Mouse (Mus musculus): ENCODE data around the gene Frrs1.

Frrs1 gene

DNA sequence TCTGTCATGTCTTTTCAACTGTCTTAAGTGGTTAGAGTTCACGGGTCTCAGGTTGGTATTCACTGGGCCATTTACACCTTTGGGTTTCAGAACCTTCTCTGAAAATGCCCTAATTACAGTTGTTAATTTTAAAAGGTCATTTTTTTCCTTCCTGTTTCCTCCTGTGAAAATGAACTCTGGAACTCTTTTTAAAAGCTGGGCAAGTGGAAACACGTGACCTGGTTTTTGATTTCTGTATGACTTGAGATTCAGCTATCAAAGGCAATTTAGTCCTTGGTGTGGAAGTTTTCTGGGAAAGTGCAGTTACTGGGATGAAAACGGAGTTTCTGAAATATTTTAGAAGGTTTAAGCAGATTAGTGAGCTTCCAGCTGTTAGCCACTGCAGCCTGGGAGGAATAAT is 11.1 kb downstream of the Frrs1 start:
- TF ChIP-seq POU5F1 (IDR thresholded peaks at IDR 0.05; ENCODE audit: borderline replicate concordance, low read length) (no peak), CTCF (conservative IDR thresholded peaks at IDR 0.05; ENCODE audit: low read length) (no peak), NANOG (IDR thresholded peaks at IDR 0.05; ENCODE audit: borderline replicate concordance, low read length) (no peak)

DNA sequence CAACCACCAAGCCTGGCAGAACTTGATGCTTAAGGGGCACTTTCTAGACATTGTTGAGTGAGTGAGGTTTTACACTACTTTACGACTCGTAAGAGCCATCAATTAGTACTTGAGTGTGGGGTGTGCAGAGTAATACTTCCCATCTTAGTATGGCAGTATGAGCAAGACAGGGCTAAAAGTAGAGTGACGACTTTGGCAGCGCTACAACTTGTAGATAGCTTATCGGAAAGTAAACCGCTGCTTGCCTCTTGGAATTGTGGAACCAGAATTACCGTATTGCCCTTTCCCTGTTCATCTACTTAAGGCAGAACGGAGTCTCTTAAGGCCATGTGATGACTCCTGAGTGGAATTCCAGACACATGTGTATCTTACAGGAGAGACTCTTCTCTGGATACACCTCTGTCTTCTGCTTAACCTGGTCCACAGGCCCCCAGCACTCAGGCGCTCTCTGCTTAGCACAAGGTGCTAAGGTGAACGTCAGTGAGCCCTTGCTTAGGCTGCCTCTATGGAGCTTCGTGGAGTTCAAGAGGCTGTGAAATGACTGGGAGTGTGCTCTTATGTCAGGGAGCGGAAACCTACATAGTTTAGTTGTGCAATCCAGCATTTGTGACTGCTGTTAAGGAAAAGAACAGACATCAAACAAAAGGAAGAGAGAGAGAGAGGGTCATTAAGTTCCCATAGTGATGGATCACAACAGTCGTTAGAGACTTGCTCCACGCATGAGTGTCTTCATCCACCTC is 23.1 kb downstream of the Frrs1 start:
- Histone ChIP-seq H3K36me3 (ENCODE audit: insufficient read depth, low read length) (peaks cover 96% of the 10 kb centered on the region), H3K9me3 (ENCODE audit: low read length) (no peaks in the 10 kb centered on the region), H3K4me1 (replicated peaks; ENCODE audit: low read depth, low read length) (no peaks in the 10 kb centered on the region), H3K27me3 (ENCODE audit: insufficient read depth, low read length) (no peaks in the 10 kb centered on the region), H3K4me3 (replicated peaks; ENCODE audit: low read length) (no peak overlapping the region)
- TF ChIP-seq POU5F1 (IDR thresholded peaks at IDR 0.05; ENCODE audit: borderline replicate concordance, low read length) = no peak
- TF ChIP-seq CTCF (conservative IDR thresholded peaks at IDR 0.05; ENCODE audit: low read length) = no peak
- no peak for TF ChIP-seq NANOG (IDR thresholded peaks at IDR 0.05; ENCODE audit: borderline replicate concordance, low read length)

More for the DNA sequence above, 11.1 kb downstream of the Frrs1 start:
- Histone ChIP-seq H3K4me1 (replicated peaks; ENCODE audit: low read depth, low read length) (peaks cover 17% of the 10 kb centered on the region), H3K27me3 (ENCODE audit: insufficient read depth, low read length) (no peaks in the 10 kb centered on the region), H3K36me3 (ENCODE audit: insufficient read depth, low read length) (peaks cover 65% of the 10 kb centered on the region), H3K4me3 (replicated peaks; ENCODE audit: low read length) (no peak overlapping the region; the same call in 1 of the 2 replicates), H3K9me3 (ENCODE audit: low read length) (no peaks in the 10 kb centered on the region; the same call in 1 of the 2 replicates)

GRCm38 (mm10) chr3:116884941-116885340 is 25.7 kb downstream of the Frrs1 start:
- H3K36me3 ChIP-seq (ENCODE audit: insufficient read depth, low read length) = peaks cover 90% of the 10 kb centered on the region
- TF ChIP-seq POU5F1 (IDR thresholded peaks at IDR 0.05; ENCODE audit: borderline replicate concordance, low read length) = no peak
- TF ChIP-seq NANOG (IDR thresholded peaks at IDR 0.05; ENCODE audit: borderline replicate concordance, low read length) = no peak
- no peak for TF ChIP-seq CTCF (conservative IDR thresholded peaks at IDR 0.05; ENCODE audit: low read length)
- no peaks in the 10 kb centered on the region for H3K27me3 ChIP-seq (ENCODE audit: insufficient read depth, low read length)
- no peaks in the 10 kb centered on the region for H3K9me3 ChIP-seq (ENCODE audit: low read length)
- no peaks in the 10 kb centered on the region for H3K4me1 ChIP-seq (replicated peaks; ENCODE audit: low read depth, low read length)
- no peak overlapping the region for H3K4me3 ChIP-seq (replicated peaks; ENCODE audit: low read length)

DNA sequence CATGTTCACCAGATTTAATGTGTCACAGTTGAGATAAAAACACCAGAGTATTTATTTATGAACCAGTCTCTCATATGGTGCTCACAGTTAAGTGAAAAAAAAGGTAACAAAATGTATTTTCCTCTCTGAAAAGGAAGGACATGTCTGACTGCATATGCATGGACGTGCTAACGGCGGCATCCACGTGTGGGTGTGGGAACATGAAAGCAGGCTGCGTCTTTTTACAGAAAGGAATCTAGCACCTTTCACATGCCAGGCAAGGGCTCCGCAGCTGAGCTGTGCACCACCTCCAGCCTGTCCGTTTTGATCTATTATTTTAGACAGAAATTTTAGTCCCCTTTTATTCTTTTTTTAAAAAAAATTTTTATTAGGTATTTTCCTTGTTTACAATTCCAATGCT is 30.1 kb downstream of the Frrs1 start:
- TF ChIP-seq NANOG (IDR thresholded peaks at IDR 0.05; ENCODE audit: borderline replicate concordance, low read length) (no peak), POU5F1 (IDR thresholded peaks at IDR 0.05; ENCODE audit: borderline replicate concordance, low read length) (no peak), CTCF (conservative IDR thresholded peaks at IDR 0.05; ENCODE audit: low read length) (no peak)
- H3K4me1 ChIP-seq (replicated peaks; ENCODE audit: low read depth, low read length) = peaks cover 5% of the 10 kb centered on the region; the same call in 1 of the 2 replicates
- H3K27me3 ChIP-seq (ENCODE audit: insufficient read depth, low read length) = no peaks in the 10 kb centered on the region
- H3K36me3 ChIP-seq (ENCODE audit: insufficient read depth, low read length) = peaks cover 91% of the 10 kb centered on the region
- H3K9me3 ChIP-seq (ENCODE audit: low read length) = no peaks in the 10 kb centered on the region
- no peak overlapping the region for H3K4me3 ChIP-seq (replicated peaks; ENCODE audit: low read length)

GRCm38 (mm10) chr3:116890576-116890975 is 31.3 kb downstream of the Frrs1 start:
- TF ChIP-seq CTCF (conservative IDR thresholded peaks at IDR 0.05; ENCODE audit: low read length) (no peak), NANOG (IDR thresholded peaks at IDR 0.05; ENCODE audit: borderline replicate concordance, low read length) (no peak), POU5F1 (IDR thresholded peaks at IDR 0.05; ENCODE audit: borderline replicate concordance, low read length) (no peak)
- H3K36me3 ChIP-seq (ENCODE audit: insufficient read depth, low read length) = peaks cover 91% of the 10 kb centered on the region
- no peaks in the 10 kb centered on the region for H3K9me3 ChIP-seq (ENCODE audit: low read length)
- peaks cover 5% of the 10 kb centered on the region; the same call in 1 of the 2 replicates for H3K4me1 ChIP-seq (replicated peaks; ENCODE audit: low read depth, low read length)
- H3K4me3 ChIP-seq (replicated peaks; ENCODE audit: low read length) = no peak overlapping the region
- no peaks in the 10 kb centered on the region for H3K27me3 ChIP-seq (ENCODE audit: insufficient read depth, low read length)

GRCm38 (mm10) chr3:116891436-116892205 is 32.4 kb downstream of the Frrs1 start:
- Histone ChIP-seq H3K4me1 (replicated peaks; ENCODE audit: low read depth, low read length) (peaks cover 5% of the 10 kb centered on the region; the same call in 1 of the 2 replicates), H3K27me3 (ENCODE audit: insufficient read depth, low read length) (no peaks in the 10 kb centered on the region), H3K36me3 (ENCODE audit: insufficient read depth, low read length) (peaks cover 91% of the 10 kb centered on the region), H3K9me3 (ENCODE audit: low read length) (no peaks in the 10 kb centered on the region), H3K4me3 (replicated peaks; ENCODE audit: low read length) (no peak overlapping the region)
- TF ChIP-seq CTCF (conservative IDR thresholded peaks at IDR 0.05; ENCODE audit: low read length) (no peak), POU5F1 (IDR thresholded peaks at IDR 0.05; ENCODE audit: borderline replicate concordance, low read length) (no peak), NANOG (IDR thresholded peaks at IDR 0.05; ENCODE audit: borderline replicate concordance, low read length) (no peak)

DNA sequence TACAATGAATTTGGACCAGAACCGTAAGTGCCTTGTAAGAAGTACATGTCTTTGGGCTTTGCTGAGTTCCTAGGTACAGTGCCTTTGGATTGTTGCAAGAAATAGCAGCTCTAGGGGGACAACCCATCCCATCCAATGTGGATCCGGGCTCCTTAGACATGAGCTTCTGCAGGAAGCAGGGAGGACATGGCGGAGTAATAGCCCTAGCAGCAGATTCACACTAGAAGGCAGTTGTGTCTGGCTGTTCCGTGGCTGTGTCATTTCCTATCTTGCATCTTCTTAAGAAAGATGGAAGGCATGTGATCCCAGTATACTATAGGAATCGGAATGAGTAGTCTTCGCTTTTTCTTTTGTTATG is 32.9 kb downstream of the Frrs1 start:
- Histone ChIP-seq H3K27me3 (ENCODE audit: insufficient read depth, low read length) (no peaks in the 10 kb centered on the region), H3K9me3 (ENCODE audit: low read length) (no peaks in the 10 kb centered on the region), H3K36me3 (ENCODE audit: insufficient read depth, low read length) (peaks cover 91% of the 10 kb centered on the region), H3K4me1 (replicated peaks; ENCODE audit: low read depth, low read length) (peaks cover 5% of the 10 kb centered on the region; the same call in 1 of the 2 replicates), H3K4me3 (replicated peaks; ENCODE audit: low read length) (no peak overlapping the region)
- TF ChIP-seq CTCF (conservative IDR thresholded peaks at IDR 0.05; ENCODE audit: low read length) = no peak
- TF ChIP-seq NANOG (IDR thresholded peaks at IDR 0.05; ENCODE audit: borderline replicate concordance, low read length) = no peak
- TF ChIP-seq POU5F1 (IDR thresholded peaks at IDR 0.05; ENCODE audit: borderline replicate concordance, low read length) = no peak

DNA sequence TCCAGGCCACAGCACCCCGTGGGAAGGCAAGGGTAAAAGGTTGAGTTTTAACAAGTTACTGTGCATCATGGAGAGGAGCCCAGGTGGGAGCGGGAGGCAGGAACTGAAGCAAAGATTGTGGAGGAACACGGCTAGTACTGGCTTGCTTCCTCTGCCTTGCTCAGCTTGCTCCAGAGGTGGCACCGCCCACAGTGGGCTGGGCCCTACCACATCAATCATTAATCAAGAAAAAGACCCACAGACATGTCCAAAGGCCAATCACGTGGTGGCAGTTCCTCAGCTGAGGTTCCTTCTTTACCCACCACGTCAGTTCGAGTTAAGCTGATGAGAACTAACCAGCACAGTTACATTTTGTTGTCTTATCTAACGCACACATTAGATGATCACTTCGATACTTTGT is 33.6 kb downstream of the Frrs1 start:
- H3K36me3 ChIP-seq (ENCODE audit: insufficient read depth, low read length) = peaks cover 91% of the 10 kb centered on the region
- no peaks in the 10 kb centered on the region for H3K27me3 ChIP-seq (ENCODE audit: insufficient read depth, low read length)
- peaks cover 5% of the 10 kb centered on the region; the same call in 1 of the 2 replicates for H3K4me1 ChIP-seq (replicated peaks; ENCODE audit: low read depth, low read length)
- no peak for TF ChIP-seq POU5F1 (IDR thresholded peaks at IDR 0.05; ENCODE audit: borderline replicate concordance, low read length)
- no peak for TF ChIP-seq CTCF (conservative IDR thresholded peaks at IDR 0.05; ENCODE audit: low read length)
- no peak for TF ChIP-seq NANOG (IDR thresholded peaks at IDR 0.05; ENCODE audit: borderline replicate concordance, low read length)
- no peaks in the 10 kb centered on the region for H3K9me3 ChIP-seq (ENCODE audit: low read length)
- H3K4me3 ChIP-seq (replicated peaks; ENCODE audit: low read length) = no peak overlapping the region

Data from E14TG2a.4 (cell line).